Mouse (Mus musculus): ENCODE results near the gene Heatr4.
"Not testable (repeated sequence)": the region's sequence is repeated elsewhere in the genome, so short reads cannot be mapped to it uniquely, and the experiment has no call there.

Heatr4 gene

GRCm38 (mm10) chr12:83949043-83949442, 35.6 kb downstream of the Heatr4 start:
- in situ Hi-C loops (cut with MboI; ENCODE audit: low pct_unique_long_range_greater_than_20kb in 1 of 2, low sequenced_read_pairs in 2 of 2, unreplicated experiment in 1 of 2): no loop called here

- in situ Hi-C loops (cut with MboI; ENCODE audit: low pct_unique_long_range_greater_than_20kb in 1 of 2, low sequenced_read_pairs in 2 of 2, unreplicated experiment in 1 of 2): no loop called here
Observed at GRCm38 (mm10) chr12:83947260-83947811, 37.3 kb downstream of the Heatr4 start.

GRCm38 (mm10) chr12:83941938-83942337, 42.7 kb downstream of the Heatr4 start:
- in situ Hi-C loops (cut with MboI; ENCODE audit: low pct_unique_long_range_greater_than_20kb in 1 of 2, low sequenced_read_pairs in 2 of 2, unreplicated experiment in 1 of 2): no loop called here

GRCm38 (mm10) chr12:83940031-83940430, 44.6 kb downstream of the Heatr4 start:
- in situ Hi-C loops (cut with MboI; ENCODE audit: low pct_unique_long_range_greater_than_20kb in 1 of 2, low sequenced_read_pairs in 2 of 2, unreplicated experiment in 1 of 2): no loop called here

- in situ Hi-C loops (cut with MboI; ENCODE audit: low pct_unique_long_range_greater_than_20kb in 1 of 2, low sequenced_read_pairs in 2 of 2, unreplicated experiment in 1 of 2): no loop called here
Observed at GRCm38 (mm10) chr12:83939332-83939731, 45.3 kb downstream of the Heatr4 start.

GRCm38 (mm10) chr12:83938592-83938991, 46.1 kb downstream of the Heatr4 start:
- in situ Hi-C loops (cut with MboI; ENCODE audit: low pct_unique_long_range_greater_than_20kb in 1 of 2, low sequenced_read_pairs in 2 of 2, unreplicated experiment in 1 of 2): not testable (repeated sequence)

GRCm38 (mm10) chr12:83937600-83937999, 47.1 kb downstream of the Heatr4 start:
- in situ Hi-C loops (cut with MboI; ENCODE audit: low pct_unique_long_range_greater_than_20kb in 1 of 2, low sequenced_read_pairs in 2 of 2, unreplicated experiment in 1 of 2): no loop called here

GRCm38 (mm10) chr12:83929186-83929804, 55.4 kb downstream of the Heatr4 start:
- in situ Hi-C loops (cut with MboI; ENCODE audit: low pct_unique_long_range_greater_than_20kb in 1 of 2, low sequenced_read_pairs in 2 of 2, unreplicated experiment in 1 of 2): no loop called here

- in situ Hi-C loops (cut with MboI; ENCODE audit: low pct_unique_long_range_greater_than_20kb in 1 of 2, low sequenced_read_pairs in 2 of 2, unreplicated experiment in 1 of 2): no loop called here
Observed at GRCm38 (mm10) chr12:83927747-83928146, 56.9 kb downstream of the Heatr4 start.

GRCm38 (mm10) chr12:83926061-83926460, 58.6 kb downstream of the Heatr4 start:
- in situ Hi-C loops (cut with MboI; ENCODE audit: low pct_unique_long_range_greater_than_20kb in 1 of 2, low sequenced_read_pairs in 2 of 2, unreplicated experiment in 1 of 2): no loop called here

GRCm38 (mm10) chr12:83925160-83925703, 59.4 kb downstream of the Heatr4 start:
- in situ Hi-C loops (cut with MboI; ENCODE audit: low pct_unique_long_range_greater_than_20kb in 1 of 2, low sequenced_read_pairs in 2 of 2, unreplicated experiment in 1 of 2): no loop called here

- in situ Hi-C loops (cut with MboI; ENCODE audit: low pct_unique_long_range_greater_than_20kb in 1 of 2, low sequenced_read_pairs in 2 of 2, unreplicated experiment in 1 of 2): no loop called here
Observed at GRCm38 (mm10) chr12:83924332-83924731, 60.3 kb downstream of the Heatr4 start.

GRCm38 (mm10) chr12:83923486-83923859, 61.2 kb downstream of the Heatr4 start:
- in situ Hi-C loops (cut with MboI; ENCODE audit: low pct_unique_long_range_greater_than_20kb in 1 of 2, low sequenced_read_pairs in 2 of 2, unreplicated experiment in 1 of 2): no loop called here

- in situ Hi-C loops (cut with MboI; ENCODE audit: low pct_unique_long_range_greater_than_20kb in 1 of 2, low sequenced_read_pairs in 2 of 2, unreplicated experiment in 1 of 2): no loop called here
Observed at GRCm38 (mm10) chr12:83922724-83923485, 61.7 kb downstream of the Heatr4 start.

GRCm38 (mm10) chr12:83921535-83922381, 62.9 kb downstream of the Heatr4 start, which contains the start of gene Numb:
TSS of gene Numb (minus strand) at chr12:83921934.
- in situ Hi-C loops (cut with MboI; ENCODE audit: low pct_unique_long_range_greater_than_20kb in 1 of 2, low sequenced_read_pairs in 2 of 2, unreplicated experiment in 1 of 2): no loop called here

GRCm38 (mm10) chr12:83920721-83921441, 63.8 kb downstream of the Heatr4 start:
- in situ Hi-C loops (cut with MboI; ENCODE audit: low pct_unique_long_range_greater_than_20kb in 1 of 2, low sequenced_read_pairs in 2 of 2, unreplicated experiment in 1 of 2): no loop called here

- in situ Hi-C loops (cut with MboI; ENCODE audit: low pct_unique_long_range_greater_than_20kb in 1 of 2, low sequenced_read_pairs in 2 of 2, unreplicated experiment in 1 of 2): no loop called here
Observed at GRCm38 (mm10) chr12:83916884-83917283, 67.8 kb downstream of the Heatr4 start.

- in situ Hi-C loops (cut with MboI; ENCODE audit: low pct_unique_long_range_greater_than_20kb in 1 of 2, low sequenced_read_pairs in 2 of 2, unreplicated experiment in 1 of 2): no loop called here
Observed at GRCm38 (mm10) chr12:83914797-83915196, 69.9 kb downstream of the Heatr4 start.
